Mouse (Mus musculus) cerebellum, adult 9-10 months (tissue): ENCODE measurements around the gene Ngfr.
A peak's percentile ranks its signal among the peaks of the same experiment; 100 is the strongest.

Experiments
- DNase-seq: peaks from one replicate; pipeline ENCODE4 v3.0.0; 2022

Gene Ngfr

GRCm38 (mm10) chr11:95563849-95564248 is 23.7 kb downstream of the Ngfr start:
- DNase-seq = no peak

- DNase-seq = no peak
These were observed 26.8 kb downstream of the Ngfr start for GRCm38 (mm10) chr11:95560773-95561172.

- DNase-seq = no peak
These were observed 27.8 kb downstream of the Ngfr start for GRCm38 (mm10) chr11:95559761-95560160.

- no peak for DNase-seq
These were observed 29.8 kb downstream of the Ngfr start for GRCm38 (mm10) chr11:95557719-95558118.

- DNase-seq = no peak
These were observed 30.5 kb downstream of the Ngfr start for GRCm38 (mm10) chr11:95557032-95557431.

- no peak for DNase-seq
These were observed 32.3 kb downstream of the Ngfr start for GRCm38 (mm10) chr11:95555279-95555678.

- no peak for DNase-seq
These were observed 37.1 kb downstream of the Ngfr start for GRCm38 (mm10) chr11:95550301-95551021.

- no peak for DNase-seq
These were observed 41.3 kb downstream of the Ngfr start for GRCm38 (mm10) chr11:95546021-95546782.

GRCm38 (mm10) chr11:95544546-95545327 is 42.8 kb downstream of the Ngfr start:
- DNase-seq = no peak

GRCm38 (mm10) chr11:95540637-95541385 is 46.7 kb downstream of the Ngfr start:
- DNase-seq = no peak

GRCm38 (mm10) chr11:95538378-95539104 is 49.0 kb downstream of the Ngfr start:
- no peak for DNase-seq

GRCm38 (mm10) chr11:95533484-95534160 is 53.9 kb downstream of the Ngfr start:
- peak; percentile 79 for DNase-seq

GRCm38 (mm10) chr11:95532353-95533072 is 55.0 kb downstream of the Ngfr start:
- DNase-seq = no peak

- DNase-seq = no peak
These were observed 59.3 kb downstream of the Ngfr start for GRCm38 (mm10) chr11:95528231-95528630.

- DNase-seq = no peak
These were observed 60.2 kb downstream of the Ngfr start for GRCm38 (mm10) chr11:95527307-95527706.

GRCm38 (mm10) chr11:95521563-95521962 is 66.0 kb downstream of the Ngfr start:
- DNase-seq = peak; percentile 90

GRCm38 (mm10) chr11:95520456-95521072 is 67.0 kb downstream of the Ngfr start:
- DNase-seq = peak; percentile 93

- DNase-seq = peak; percentile 40
These were observed 67.5 kb downstream of the Ngfr start for GRCm38 (mm10) chr11:95519996-95520395.

- no peak for DNase-seq
These were observed 68.2 kb downstream of the Ngfr start for GRCm38 (mm10) chr11:95519299-95519698.
